In the genomic region with DNA sequence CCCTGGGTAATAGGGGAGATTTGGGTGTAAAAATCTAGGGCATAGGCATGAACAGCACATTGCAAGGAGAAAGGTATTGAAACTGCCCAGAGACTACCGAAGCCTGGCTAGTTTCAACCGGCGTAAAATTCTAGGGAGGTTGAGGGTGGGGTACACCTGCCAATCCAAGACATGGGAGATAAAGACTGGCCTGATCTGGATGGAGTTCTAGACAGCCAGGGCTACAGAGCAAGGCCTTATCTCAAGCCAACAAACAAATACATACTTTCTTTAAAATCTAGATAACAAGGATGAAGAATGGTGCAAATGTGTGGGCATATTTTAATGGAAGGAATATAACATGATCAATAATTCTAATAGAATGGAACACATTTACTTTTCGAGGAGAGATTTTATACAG, we compare ENCODE assay signal across 7 mouse cellular contexts. TPM values are rescaled to one million over a fixed set of nuclear protein-coding genes. Genes with fewer than 3 reads are reported as not detected.
DNase-seq lines count a peak whose midpoint lies in the region; ATAC-seq and TF ChIP-seq lines count a peak whose summit lies in the region.

No protein-coding gene starts in this region.

- H3K36me3 ChIP-seq in CH12.LX (replicated peaks in 1 of 2; ENCODE audit: control insufficient read depth in 1 of 2, insufficient read depth in 1 of 2, low read length in 1 of 2) (peaks cover 25 to 39% of the 10 kb centered on the region in 2 experiments), ES-Bruce4 (ENCODE audit: control insufficient read depth, insufficient read depth, low read length, poor library complexity, severe bottlenecking) (peaks cover 5% of the 10 kb centered on the region), macrophage (ENCODE audit: inconsistent target) (peaks cover 24% of the 10 kb centered on the region)
- H3K36me3 ChIP-seq in hindbrain, embryonic 12.5 days, result peaks cover 31% of the 10 kb centered on the region

- no peak for TF ChIP-seq CTCF in CH12.LX (conservative IDR thresholded peaks at IDR 0.05 in 1 of 2, IDR thresholded peaks at IDR 0.05 in 1 of 2; ENCODE audit: low read depth in 2 of 2, low read length in 2 of 2)
- no peak for TF ChIP-seq CTCF in ES-Bruce4 (IDR thresholded peaks at IDR 0.05; ENCODE audit: low read depth, low read length)

- TF ChIP-seq POLR2A in CH12.LX (IDR thresholded peaks at IDR 0.05; ENCODE audit: low read depth, low read length) (no peak), ES-Bruce4 (IDR thresholded peaks at IDR 0.05; ENCODE audit: insufficient read depth, low read length) (no peak)

- no peaks in the 10 kb centered on the region for H3K27me3 ChIP-seq in CH12.LX (replicated peaks)
- H3K27me3 ChIP-seq in ES-Bruce4 (ENCODE audit: control insufficient read depth, insufficient read depth, low read length, poor library complexity, severe bottlenecking), result no peaks in the 10 kb centered on the region
- H3K27me3 ChIP-seq in hindbrain, embryonic 12.5 days, result peaks cover 25% of the 10 kb centered on the region

- no peak for ATAC-seq in hindbrain, embryonic 12.5 days (ENCODE audit: low FRiP score)

- H3K79me2 ChIP-seq in CH12.LX (replicated peaks; ENCODE audit: control insufficient read depth, extremely low read depth, insufficient read depth, poor library complexity, severe bottlenecking) (peaks cover 4% of the 10 kb centered on the region; the same call in 1 of the 2 replicates), macrophage (ENCODE audit: inconsistent target) (peaks cover 10% of the 10 kb centered on the region; the same call in 1 of the 2 replicates)

- H3K4me3 ChIP-seq in CH12.LX (replicated peaks in 1 of 3; ENCODE audit: low read depth in 2 of 3, low read length in 2 of 3, poor library complexity in 1 of 3), result peak overlapping the region in 1 of 3 experiments; percentile 65
- H3K4me3 ChIP-seq in ES-Bruce4 (ENCODE audit: low read depth, low read length), result peak overlapping the region; percentile 46
- H3K4me3 ChIP-seq in hindbrain, embryonic 12.5 days, result peak overlapping the region; percentile 69
- peak overlapping the region; percentile 83 for H3K4me3 ChIP-seq in macrophage (ENCODE audit: inconsistent target)

- WGBS in hindbrain, embryonic 12.5 days, result 45% methylated on average over 4 of the region's 4 CpGs
- 78% methylated on average over 3 of the region's 4 CpGs for WGBS in macrophage (ENCODE audit: missing documents)

- TF ChIP-seq EP300 in CH12.LX (IDR thresholded peaks at IDR 0.05; ENCODE audit: low read length) (no peak), ES-Bruce4 (IDR thresholded peaks at IDR 0.05; ENCODE audit: insufficient read depth, low read depth, low read length) (no peak)

- no peak for DNase-seq in CH12.LX (ENCODE audit: extremely low read depth)
- no peak for DNase-seq in adrenal gland, postnatal 36 days
- DNase-seq in spleen, postnatal 36 days (ENCODE audit: low spot score in 2 of 2), result no peak
- no peak for DNase-seq in left cerebral cortex, adult 18-20 months (ENCODE audit: low spot score in 2 of 2)

- H3K4me1 ChIP-seq in CH12.LX (ENCODE audit: control insufficient read depth in 1 of 2, insufficient read depth in 2 of 2) (peaks cover 2 to 21% of the 10 kb centered on the region in 2 experiments; a peak in 3 of 4 replicates), ES-Bruce4 (ENCODE audit: control insufficient read depth, insufficient read depth, low read length) (no peaks in the 10 kb centered on the region)
- H3K4me1 ChIP-seq in hindbrain, embryonic 12.5 days, result peaks cover 15% of the 10 kb centered on the region

- H3K9ac ChIP-seq in CH12.LX (ENCODE audit: insufficient read depth, low read depth) (no peak overlapping the region; the same call in 1 of the 2 replicates), ES-Bruce4 (ENCODE audit: low read depth, poor library complexity, severe bottlenecking) (peak overlapping the region; percentile 78)
- H3K9ac ChIP-seq in hindbrain, embryonic 12.5 days, result peak overlapping the region; percentile 68

- H3K27ac ChIP-seq in CH12.LX (ENCODE audit: insufficient read depth, low read depth) (no peak overlapping the region), ES-Bruce4 (ENCODE audit: insufficient read depth, low read length) (peak overlapping the region; percentile 42; the same call in 1 of the 2 replicates), macrophage (no peak overlapping the region)
- H3K27ac ChIP-seq in hindbrain, embryonic 12.5 days, result no peak overlapping the region

- in situ Hi-C loops in CH12.LX (cut with MboI; ENCODE audit: low pct_ligation_motif_present, low pct_unique_long_range_greater_than_20kb, low sequenced_read_pairs), result no loop called here

- H3K9me3 ChIP-seq in CH12.LX (replicated peaks; ENCODE audit: low read length) (peaks cover 2% of the 10 kb centered on the region), ES-Bruce4 (replicated peaks; ENCODE audit: control insufficient read depth, insufficient read depth, low read length, poor library complexity, severe bottlenecking) (no peaks in the 10 kb centered on the region)
- H3K9me3 ChIP-seq in hindbrain, embryonic 12.5 days (replicated peaks), result no peaks in the 10 kb centered on the region; the same call in 1 of the 2 replicates

- dilution Hi-C loops in CH12.LX (cut with MboI; ENCODE audit: extremely low pct_ligation_motif_present, extremely low pct_unique_long_range_greater_than_20kb, low sequenced_read_pairs), result no loop called here

- no peak for TF ChIP-seq RAD21 in CH12.LX (IDR thresholded peaks at IDR 0.05; ENCODE audit: low read depth, low read length)

- H3K4me2 ChIP-seq in CH12.LX (ENCODE audit: insufficient read depth, low read depth, poor library complexity, severe bottlenecking), result peak overlapping the region; percentile 94; the same call in 1 of the 2 replicates
- H3K4me2 ChIP-seq in hindbrain, embryonic 12.5 days (replicated peaks), result peak overlapping the region; percentile 68

TF ChIP-seq in CH12.LX, 34 proteins besides CTCF, POLR2A, EP300 and RAD21:
- TF ChIP-seq MAFK (IDR thresholded peaks at IDR 0.05; ENCODE audit: insufficient replicate concordance, low read length), result no peak
- TF ChIP-seq BHLHE40 (IDR thresholded peaks at IDR 0.05; ENCODE audit: low read depth, low read length), result no peak
- no peak for TF ChIP-seq ZMIZ1 (IDR thresholded peaks at IDR 0.05; ENCODE audit: low read depth, low read length)
- TF ChIP-seq CHD1 (IDR thresholded peaks at IDR 0.05; ENCODE audit: low read depth, low read length), result no peak
- no peak for TF ChIP-seq CHD2 (IDR thresholded peaks at IDR 0.05; ENCODE audit: low read length)
- TF ChIP-seq TCF12 (IDR thresholded peaks at IDR 0.05; ENCODE audit: low read depth, low read length), result no peak
- TF ChIP-seq MEF2A (IDR thresholded peaks at IDR 0.05; ENCODE audit: borderline replicate concordance, low read depth, low read length), result no peak
- TF ChIP-seq JUN (IDR thresholded peaks at IDR 0.05; ENCODE audit: insufficient read depth, low read depth, low read length), result no peak
- no peak for TF ChIP-seq MXI1 (IDR thresholded peaks at IDR 0.05; ENCODE audit: low read depth, low read length)
- TF ChIP-seq USF2 (conservative IDR thresholded peaks at IDR 0.05; ENCODE audit: low read depth, low read length), result no peak
TF ChIP-seq in CH12.LX: peak in this region for 0.

RNA-seq across cellular contexts. Expression of gene Shkbp1, which starts 1.0 kb away (rescaled TPM):
- total RNA-seq in CH12.LX (2012; rRNA removed) (26.2 and 30.8 TPM in 2 replicates), CH12.LX (2014; rRNA removed) (17.7 and 23.3 TPM in 2 replicates)
- polyA plus RNA-seq in CH12.LX (2012; ENCODE audit: insufficient read length, low read depth) (50.0 and 62.8 TPM in 2 replicates), ES-Bruce4 (2011; ENCODE audit: insufficient read depth, insufficient read length, low read depth, missing spikeins) (43.6 and 44.5 TPM in 2 replicates), macrophage (2018) (21.9 to 44.4 TPM (median 32.6 TPM) in 3 replicates)
- polyA plus RNA-seq in hindbrain, embryonic 12.5 days (2016; fragmentation: Nextera tagmentation; extraction: Ambion mirVana), result 72.4 and 76.2 TPM in 2 replicates
- 100 to 1,000 TPM in 14 of 26 experiments, 10 to 100 TPM in 12; 21.9 to 181 (median 105) TPM for total RNA-seq in macrophage (2018; cell fraction: chromatin; rRNA removed)
- total RNA-seq in macrophage (2018; cell fraction: cytosol; rRNA removed), result 10 to 100 TPM; 27.5 to 54.3 (median 40.4) TPM
- 10 to 100 TPM; 18.9 to 95.8 (median 65.3) TPM for total RNA-seq in macrophage (2018; cell fraction: nucleus; rRNA removed)
- total RNA-seq in adrenal gland, postnatal 36 days (2021), result 10 to 100 TPM; 22.3 TPM
- total RNA-seq in left cerebral cortex, adult 18-20 months (2021), result 10 to 100 TPM; 27.9 to 33.2 TPM

RNA-seq across cellular contexts. Expression of gene Gm20479, which starts 2.4 kb away (rescaled TPM):
- 1.3 and 1.9 TPM in 2 replicates for total RNA-seq in CH12.LX (2012; rRNA removed)
- 0.95 and 2.2 TPM in 2 replicates for total RNA-seq in CH12.LX (2014; rRNA removed)
- polyA plus RNA-seq in CH12.LX (2012; ENCODE audit: insufficient read length, low read depth), result 1.2 and 2.8 TPM in 2 replicates
- polyA plus RNA-seq in ES-Bruce4 (2011; ENCODE audit: insufficient read depth, insufficient read length, low read depth, missing spikeins), result 15.8 and 17.1 TPM in 2 replicates
- polyA plus RNA-seq in hindbrain, embryonic 12.5 days (2016; fragmentation: Nextera tagmentation; extraction: Ambion mirVana), result 0.43 and 0.59 TPM in 2 replicates
- total RNA-seq in macrophage (2018; cell fraction: chromatin; rRNA removed), result 1 to 10 TPM in 7 of 26 experiments, not detected in 19; 2.3 to 7.7 (median 4.9) TPM
- total RNA-seq in macrophage (2018; cell fraction: cytosol; rRNA removed), result 1 to 10 TPM in 5 of 26 experiments, under 1 TPM in 8, not detected in 13; 0.41 to 1.7 (median 0.71) TPM
- 1 to 10 TPM in 6 of 26 experiments, not detected in 20; 2.4 to 4.1 (median 3.5) TPM for total RNA-seq in macrophage (2018; cell fraction: nucleus; rRNA removed)
- polyA plus RNA-seq in macrophage (2018), result 0.64 to 1.2 TPM in 2 of 3 replicates, not detected in the other
- total RNA-seq in adrenal gland, postnatal 36 days (2021), result 1 to 10 TPM in 1 of 2 experiments, not detected in 1; 6.1 TPM
- not detected for total RNA-seq in left cerebral cortex, adult 18-20 months (2021)

RNA-seq across cellular contexts. Expression of gene Ltbp4, which starts 17.3 kb away (rescaled TPM):
- 1.8 and 2.6 TPM in 2 replicates for total RNA-seq in CH12.LX (2012; rRNA removed)
- 0.16 and 0.43 TPM in 2 replicates for total RNA-seq in CH12.LX (2014; rRNA removed)
- polyA plus RNA-seq in CH12.LX (2012; ENCODE audit: insufficient read length, low read depth), result 1.2 and 1.5 TPM in 2 replicates
- 66.8 and 72.5 TPM in 2 replicates for polyA plus RNA-seq in ES-Bruce4 (2011; ENCODE audit: insufficient read depth, insufficient read length, low read depth, missing spikeins)
- polyA plus RNA-seq in hindbrain, embryonic 12.5 days (2016; fragmentation: Nextera tagmentation; extraction: Ambion mirVana), result 8.7 and 8.9 TPM in 2 replicates
- 1 to 10 TPM in 2 of 26 experiments, under 1 TPM in 4, not detected in 20; 0.13 to 3.4 (median 0.23) TPM for total RNA-seq in macrophage (2018; cell fraction: chromatin; rRNA removed)
- under 1 TPM in 5 of 26 experiments, not detected in 21; 0.03 to 0.21 (median 0.05) TPM for total RNA-seq in macrophage (2018; cell fraction: cytosol; rRNA removed)
- total RNA-seq in macrophage (2018; cell fraction: nucleus; rRNA removed), result under 1 TPM in 3 of 26 experiments, not detected in 23; 0.12 to 0.45 (median 0.16) TPM
- not detected in 3 replicates for polyA plus RNA-seq in macrophage (2018)
- total RNA-seq in adrenal gland, postnatal 36 days (2021), result 10 to 100 TPM; 77.8 to 94.6 TPM
- total RNA-seq in left cerebral cortex, adult 18-20 months (2021), result 10 to 100 TPM; 42.2 to 46.6 TPM
